Mouse (Mus musculus) heart, adult 11 months (tissue): ENCODE results near the gene Gal3st4.
A peak's percentile ranks its signal among the peaks of the same experiment; 100 is the strongest.

Source experiments
- DNase-seq: peaks from one replicate; pipeline ENCODE4 v3.0.0; 2022

Gene Gal3st4

DNA sequence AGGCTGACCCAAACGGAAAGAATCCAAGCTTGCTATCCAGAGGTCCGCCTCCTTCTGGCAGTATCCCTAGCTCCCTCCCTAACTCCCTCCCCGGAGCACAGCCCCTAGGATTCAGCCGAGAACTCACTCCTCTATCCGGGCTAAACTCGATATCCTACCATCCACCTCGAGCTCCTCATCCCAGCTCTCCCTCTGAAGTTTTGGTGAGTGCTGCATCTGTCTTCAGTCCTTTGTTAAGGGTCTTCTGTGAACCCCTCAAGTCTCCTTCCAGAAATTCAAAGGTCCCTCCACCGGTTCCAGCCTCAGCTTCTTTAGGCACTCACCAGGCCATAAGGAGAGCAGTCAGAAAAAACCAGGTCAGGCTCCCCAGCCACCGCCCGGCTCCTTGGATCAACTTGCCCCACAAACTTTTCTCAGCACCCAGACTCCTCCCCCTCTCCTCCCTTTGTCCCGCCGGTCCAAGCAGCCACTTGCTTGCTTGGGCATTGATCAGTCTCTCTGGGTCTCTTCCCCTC is at the start of gene Gal3st4:
Gal3st4 (minus strand) TSS at position 432 of the 515 bp plus-strand sequence.
- DNase-seq = peak; percentile 93

DNA sequence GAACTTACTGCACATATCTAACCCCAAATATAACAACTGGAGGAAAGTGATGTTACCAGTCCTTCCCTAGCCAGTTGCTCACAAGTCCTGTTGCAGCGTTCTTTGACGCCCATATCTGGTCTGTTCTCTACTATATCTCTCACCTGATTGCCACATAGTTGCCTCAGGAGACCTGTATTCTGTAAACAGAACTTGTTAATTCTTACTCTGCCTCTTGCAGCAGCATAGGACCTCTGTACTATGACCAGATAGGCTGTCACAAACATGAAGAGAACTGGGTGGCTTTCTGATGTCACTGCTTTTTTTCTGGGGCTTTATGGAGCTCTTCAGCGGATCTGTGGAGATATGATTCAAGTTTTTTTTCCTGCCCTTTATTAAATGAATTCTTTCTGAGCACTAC is 40.2 kb upstream of the Gal3st4 start:
- DNase-seq = no peak

DNA sequence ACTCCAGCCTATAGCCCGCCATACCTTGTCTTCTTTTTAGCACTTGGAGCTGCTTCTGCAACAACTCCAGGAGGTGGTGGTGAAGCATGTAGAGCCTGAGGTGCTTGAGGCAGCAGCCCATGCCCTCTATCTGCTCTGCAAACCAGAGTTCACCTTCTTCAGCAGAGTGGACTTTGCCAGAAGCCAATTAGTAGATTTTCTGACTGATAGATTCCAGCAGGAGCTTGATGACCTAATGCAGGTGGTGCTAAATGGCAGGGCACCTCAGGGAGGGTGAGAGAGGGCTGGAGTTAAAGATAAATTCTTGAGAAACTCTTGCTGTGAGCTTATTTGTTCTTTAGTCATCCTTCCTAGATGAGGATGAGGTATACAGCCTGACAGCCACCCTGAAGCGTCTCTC is 27.0 kb upstream of the Gal3st4 start:
- DNase-seq = peak; percentile 54

DNA sequence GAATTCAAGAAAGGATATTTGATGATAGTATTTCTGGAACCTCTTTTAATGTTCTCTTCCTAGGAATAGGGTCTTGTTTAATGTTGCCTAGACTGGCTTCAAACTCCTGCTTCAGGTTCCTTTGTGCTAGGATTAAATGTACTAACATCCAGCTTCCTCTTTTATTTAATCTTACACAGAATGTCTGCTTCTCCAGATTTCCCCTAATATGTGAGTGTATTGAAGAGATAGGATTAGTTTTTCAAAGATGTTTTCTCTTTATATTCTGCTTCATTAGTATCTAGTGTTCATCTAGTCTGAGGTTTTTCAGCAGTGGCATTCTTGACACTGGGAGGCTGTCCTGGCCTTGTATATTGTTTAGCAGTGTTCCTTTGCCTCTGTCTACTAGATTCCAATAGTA is 21.5 kb upstream of the Gal3st4 start:
- DNase-seq = no peak

DNA sequence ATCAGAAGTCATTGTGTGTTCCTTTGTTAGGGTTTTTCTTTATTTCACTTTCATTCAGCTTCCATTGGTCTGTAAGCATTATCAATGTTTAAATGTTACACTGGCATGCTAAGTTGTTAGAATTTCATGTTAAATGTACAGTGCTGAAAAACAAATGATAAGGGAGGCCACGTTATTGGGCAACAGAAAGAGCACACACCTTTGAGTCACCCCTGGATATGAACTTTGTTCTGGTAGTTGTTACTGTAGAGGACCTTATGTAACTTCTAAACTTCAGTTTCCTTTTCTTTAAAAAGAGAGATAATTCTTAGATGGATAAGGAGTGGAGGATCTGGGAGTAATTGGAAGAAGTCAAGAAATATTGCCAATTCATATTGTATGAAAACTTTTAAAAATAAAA is 19.0 kb upstream of the Gal3st4 start:
- no peak for DNase-seq

DNA sequence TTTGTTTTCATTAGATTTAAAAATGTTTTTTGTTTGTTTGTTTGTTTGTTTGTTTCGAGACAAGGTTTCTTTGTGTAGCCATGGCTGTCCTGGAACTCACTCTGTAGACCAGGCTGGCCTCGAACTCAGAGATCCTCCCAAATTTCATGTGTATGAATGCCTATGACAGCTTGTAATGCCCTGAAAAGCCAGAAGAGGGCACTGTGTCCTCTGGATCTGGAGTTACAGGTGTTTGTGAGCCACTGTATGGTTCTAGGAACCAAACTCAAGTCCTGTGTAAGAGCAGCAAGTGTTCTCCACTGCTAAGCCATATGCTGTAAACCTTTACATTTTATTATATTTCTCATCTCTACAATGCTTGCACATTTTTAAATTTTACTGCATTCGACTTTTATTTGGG is 15.2 kb upstream of the Gal3st4 start:
- DNase-seq = no peak

DNA sequence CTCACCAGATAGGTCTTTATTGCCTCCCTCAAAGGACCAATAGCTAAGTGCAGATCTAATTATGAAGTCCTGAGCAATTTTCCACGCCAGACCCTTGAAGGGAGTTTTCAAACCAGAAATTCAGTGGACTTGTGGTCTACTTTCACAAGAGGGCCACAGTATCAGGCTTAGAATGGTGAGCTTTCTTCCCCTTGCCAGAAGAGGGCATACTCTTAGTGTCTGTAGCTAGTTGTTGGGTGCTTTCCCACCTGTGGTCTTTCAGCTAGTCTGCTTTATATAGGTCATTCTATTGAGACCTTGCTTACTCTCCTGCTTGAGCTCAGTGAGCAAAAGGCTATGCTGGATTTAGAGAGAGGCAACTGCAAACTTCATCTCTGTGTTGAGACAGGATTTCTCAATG is 10.9 kb upstream of the Gal3st4 start:
- DNase-seq = peak; percentile 40

DNA sequence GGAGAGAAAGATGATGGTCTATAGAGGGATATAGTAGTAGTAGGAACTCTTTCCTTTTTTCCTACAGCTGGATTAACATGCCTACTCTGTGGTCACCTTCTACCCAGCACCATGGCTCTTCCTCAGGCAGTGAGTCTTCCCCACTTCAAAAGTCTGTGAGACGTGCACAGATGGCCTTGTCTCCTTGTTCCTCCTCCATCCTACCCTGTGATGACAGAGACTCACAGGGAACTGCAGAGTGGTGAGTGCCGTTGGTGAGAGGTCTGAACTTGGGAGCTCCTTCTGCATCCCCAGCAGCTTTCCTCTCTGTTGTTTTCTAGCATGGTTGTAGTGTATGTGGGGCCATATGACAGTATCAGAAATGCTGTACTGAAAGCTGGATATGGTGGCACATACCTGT is 9.2 kb upstream of the Gal3st4 start:
- peak; percentile 73 for DNase-seq

DNA sequence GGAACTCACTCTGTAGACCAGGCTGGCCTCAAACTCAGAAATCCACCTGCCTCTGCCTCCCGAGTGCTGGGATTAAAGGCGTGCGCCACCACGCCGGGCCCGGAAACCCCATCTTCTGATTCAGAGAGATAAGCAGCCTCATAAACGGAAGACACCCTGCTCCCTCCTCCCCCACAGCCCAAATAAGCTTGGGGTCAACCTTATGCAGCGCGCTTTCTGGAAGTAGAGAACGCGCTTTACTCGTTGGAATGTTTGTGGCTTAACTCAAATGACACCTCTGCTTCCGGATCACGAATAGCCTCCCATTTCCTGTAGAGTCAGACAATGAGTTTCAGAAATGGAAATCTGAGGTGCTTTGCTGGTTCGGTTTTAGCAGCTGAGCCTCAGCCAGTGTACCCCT is 8.2 kb upstream of the Gal3st4 start:
- DNase-seq = peak; percentile 67

DNA sequence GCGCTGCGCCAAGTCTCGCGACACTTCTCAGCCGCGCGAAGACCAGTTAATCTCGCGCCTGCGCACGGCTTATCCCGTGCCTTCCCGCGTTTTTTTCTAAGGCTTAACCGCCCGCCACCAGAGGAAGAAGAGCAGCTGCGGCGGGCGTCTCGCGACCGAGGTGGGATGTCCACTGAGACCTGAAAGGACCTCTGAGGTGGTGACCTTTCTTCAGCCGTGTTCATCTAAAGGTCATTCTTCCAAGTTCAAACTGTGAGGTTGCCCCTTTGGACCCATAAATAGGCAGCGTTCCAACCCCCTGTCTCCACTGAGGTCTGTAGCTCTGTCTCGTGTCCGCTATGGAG is 7.8 kb upstream of the Gal3st4 start:
- no peak for DNase-seq

DNA sequence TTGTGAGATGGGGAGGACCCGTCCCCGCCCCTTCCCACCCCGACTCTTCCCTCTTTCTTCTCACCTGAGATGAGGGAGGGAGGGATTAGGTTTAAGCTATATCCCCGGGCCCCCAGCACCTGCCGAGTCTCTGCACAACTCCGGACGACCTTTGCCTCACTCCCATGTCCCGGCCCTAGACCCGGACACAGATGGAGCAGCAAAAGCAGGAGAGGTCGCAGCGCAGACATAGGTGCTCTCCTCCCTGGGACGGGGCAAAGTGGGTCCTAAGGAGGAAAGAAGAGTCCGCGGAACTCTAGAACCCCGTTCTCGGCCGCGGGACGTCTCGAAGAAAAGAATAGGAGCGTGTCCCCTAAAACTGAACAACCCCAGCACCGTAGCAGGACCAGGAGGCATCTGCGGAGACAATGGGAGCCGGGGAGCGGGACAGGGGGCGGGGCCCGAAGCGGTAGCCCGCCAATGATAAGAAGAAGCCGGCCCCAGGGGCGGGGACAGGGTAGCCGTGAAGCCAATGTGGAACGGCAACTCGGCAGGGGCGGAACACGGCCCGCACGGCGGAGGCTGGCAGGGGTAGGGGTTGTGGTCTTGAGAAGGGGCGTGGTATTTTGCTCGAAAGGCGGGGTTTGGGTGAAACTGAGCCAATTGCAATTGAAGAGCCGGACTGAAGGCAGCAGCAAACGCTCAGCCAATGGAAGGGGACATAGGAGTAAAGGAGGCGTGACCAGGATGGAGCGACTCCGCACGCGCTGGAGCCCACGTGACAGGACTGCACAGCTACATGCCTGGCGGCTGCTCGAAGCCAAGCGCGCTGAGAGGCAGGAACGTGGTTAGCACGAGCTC is 7.2 kb upstream of the Gal3st4 start, which contains the start of the genes Gm43720, Gpc2 and Stag3:
Gm43720 (minus strand) TSS at position 374 of the 840 bp plus-strand sequence.
Gpc2 (minus strand) TSS at position 421 of the 840 bp plus-strand sequence.
Stag3 (plus strand) TSS at position 656 of the 840 bp plus-strand sequence.
- DNase-seq = peak; percentile 99

DNA sequence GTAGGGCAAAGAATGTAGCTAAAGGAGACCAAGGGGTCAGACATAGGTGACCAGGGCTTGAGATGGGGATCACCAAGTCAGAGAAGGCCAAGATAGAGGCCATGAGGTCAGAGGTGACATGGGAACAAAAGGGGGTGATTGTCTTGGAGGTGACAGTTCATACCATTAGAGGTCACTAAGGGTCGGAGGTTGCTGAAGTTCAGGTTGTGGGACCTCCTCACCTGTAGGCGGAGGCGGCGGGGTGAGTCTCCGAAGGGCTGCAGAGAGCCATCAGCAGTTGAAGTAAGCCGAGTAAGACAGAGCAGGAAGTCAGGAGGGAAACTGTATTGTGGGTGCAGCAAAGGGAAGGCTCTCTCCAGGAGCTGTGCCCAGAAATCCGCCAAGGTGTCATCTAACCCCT is 5.4 kb upstream of the Gal3st4 start:
- peak; percentile 81 for DNase-seq

DNA sequence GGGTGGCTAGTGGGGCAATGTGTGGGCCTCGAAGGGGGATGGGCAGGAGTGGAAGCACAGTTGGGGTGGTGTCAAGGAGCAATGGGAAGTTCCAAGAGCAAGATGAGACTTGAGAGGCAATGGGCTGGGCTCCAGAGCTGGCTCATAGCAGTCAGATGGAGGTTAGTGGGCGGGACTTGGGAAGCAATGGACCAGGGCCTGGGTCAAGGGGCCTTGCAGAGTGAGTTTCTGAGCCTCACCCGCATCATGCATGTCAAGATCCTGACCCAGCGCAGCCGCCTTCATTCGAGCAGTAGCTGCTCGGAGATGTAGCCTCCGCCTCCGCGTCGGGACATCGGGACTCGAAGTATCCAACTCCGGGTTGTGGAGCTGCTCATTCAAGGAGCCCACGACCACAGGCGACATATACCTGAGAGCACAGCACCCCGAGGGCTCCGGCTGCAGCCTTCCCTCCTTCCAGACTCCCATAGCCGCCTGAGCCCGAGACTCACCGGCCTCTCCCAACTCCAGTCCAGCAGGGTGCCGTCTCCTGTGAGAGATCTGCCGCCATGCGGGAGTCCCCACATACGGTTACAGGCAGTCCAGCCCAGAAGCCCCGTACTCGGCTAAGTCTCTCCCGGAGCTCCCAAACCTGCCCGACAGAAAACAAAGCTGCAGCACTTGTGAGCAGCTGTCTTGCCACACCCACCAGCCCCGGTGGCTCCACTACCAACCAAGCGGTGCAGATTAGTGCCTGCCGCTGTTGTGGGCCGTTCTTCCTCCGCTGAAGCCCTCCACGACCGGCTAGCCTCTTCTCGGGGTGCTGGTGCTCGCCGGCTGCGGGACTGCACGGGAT is 2.8 kb upstream of the Gal3st4 start:
- DNase-seq = peak; percentile 76

DNA sequence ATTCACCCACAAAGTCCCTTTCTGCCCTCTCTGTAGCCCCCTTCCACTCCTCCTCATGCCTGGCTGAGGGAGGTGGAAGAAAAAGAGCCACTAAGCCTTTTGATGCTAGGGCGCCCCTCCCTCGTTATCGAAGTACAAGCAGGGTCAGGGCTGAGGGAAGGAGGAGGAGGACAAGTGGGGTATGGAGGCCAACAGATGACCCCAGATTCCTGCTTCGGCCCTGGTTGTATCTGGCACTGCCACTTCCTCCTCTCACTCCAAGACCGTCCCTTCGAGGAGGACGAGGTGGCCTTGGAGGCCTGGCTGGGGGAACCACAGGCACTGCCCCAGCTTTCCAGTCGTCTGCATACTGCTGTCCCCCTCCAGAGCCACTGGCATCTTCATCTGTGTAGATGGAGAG is 1.5 kb upstream of the Gal3st4 start:
- DNase-seq = peak; percentile 85

DNA sequence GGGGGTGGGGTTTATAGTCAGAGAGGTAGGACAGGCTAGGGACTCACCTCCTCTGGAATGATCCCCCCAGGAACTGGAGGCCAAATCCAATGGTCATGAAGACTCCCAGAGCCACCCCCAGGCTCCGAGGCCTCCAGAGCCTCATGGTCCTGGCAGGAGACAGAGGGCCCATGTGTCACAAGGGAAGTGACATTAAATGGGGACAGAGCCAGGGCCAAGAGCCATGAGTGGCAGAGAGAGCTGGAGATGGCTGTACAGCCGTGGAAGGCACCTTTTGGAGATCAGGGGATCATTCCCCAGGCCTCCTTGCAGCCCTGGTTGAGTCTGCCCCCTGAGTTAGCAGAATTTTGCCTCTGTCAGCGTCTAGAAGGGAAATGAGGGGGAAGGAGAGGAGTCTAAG is 1.4 kb downstream of the Gal3st4 start:
- DNase-seq = peak; percentile 85

DNA sequence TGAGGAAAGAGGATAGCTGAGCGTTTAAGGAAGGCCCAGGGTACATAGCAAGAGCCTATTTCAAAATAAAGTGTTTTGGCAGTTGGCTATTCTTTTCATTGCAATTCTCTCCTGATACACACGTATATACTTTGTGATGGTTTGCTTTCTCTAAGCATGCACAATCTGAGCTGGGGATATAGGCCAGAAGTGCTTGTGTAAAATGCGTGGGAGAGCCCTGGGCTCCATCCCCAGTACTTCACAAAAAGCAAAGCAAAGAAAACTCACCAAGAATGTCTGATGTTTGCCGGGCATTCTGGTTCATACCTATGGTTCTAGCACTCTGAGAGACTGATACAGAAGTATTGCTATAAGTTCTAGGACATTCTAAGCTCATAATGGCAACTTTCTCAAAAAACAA is 3.7 kb downstream of the Gal3st4 start:
- DNase-seq = peak; percentile 12

DNA sequence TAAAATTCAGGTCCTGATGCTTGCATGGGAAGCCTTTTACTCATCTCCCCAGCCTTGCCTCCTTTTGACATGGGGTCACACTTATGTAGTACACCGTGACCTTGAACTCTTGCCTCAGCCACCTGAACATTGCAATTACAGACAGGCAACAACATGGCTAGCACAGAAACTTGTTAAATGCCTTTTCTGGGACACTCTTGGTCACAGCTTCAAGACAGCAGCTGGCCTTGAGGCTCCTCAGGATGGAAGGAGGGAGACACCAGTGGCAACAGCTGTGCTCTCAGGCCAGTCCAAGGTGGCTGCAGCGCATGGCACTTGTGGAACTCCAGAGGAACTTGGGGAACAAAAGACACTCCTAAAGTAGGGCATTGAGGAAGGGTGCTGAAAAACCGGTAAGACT is 5.5 kb downstream of the Gal3st4 start:
- DNase-seq = peak; percentile 66

DNA sequence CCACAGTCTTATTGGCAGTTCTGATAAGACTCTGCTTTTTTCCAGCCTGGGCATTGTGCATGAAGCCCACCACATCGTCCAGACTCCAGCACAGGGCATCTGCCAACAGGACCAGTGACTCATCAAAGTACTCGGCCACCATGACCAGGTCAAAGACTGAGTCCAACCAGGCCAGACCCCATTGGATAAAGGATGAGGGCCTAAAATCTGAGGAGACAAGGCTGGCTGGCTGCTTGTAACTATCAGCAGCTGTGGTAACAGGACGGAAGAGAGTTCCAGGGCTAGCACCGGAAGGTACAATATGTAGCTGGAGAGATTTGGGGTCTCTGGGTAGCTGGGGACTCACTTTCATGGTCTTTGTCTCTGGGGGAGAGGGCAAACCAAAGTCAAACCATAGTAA is 6.9 kb downstream of the Gal3st4 start:
- peak; percentile 87 for DNase-seq

DNA sequence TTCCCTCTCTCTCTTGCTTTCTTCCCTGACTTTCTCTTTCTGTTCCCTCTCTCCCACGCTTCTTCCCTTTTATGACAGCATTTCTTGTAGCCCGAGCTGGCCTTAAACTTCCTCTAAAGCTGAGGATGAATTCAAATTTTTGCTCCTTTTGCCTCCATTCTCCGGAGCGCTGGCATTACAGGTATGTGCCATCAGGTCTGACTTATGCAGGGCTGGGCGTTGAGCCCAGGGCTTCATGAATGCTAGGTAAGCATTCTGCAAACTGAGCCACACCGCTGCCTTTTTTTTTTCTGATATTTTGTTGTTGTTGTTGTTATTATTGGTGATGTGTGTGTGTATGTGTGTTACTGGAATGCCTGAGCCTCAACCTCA is 8.4 kb downstream of the Gal3st4 start:
- peak; percentile 86 for DNase-seq

DNA sequence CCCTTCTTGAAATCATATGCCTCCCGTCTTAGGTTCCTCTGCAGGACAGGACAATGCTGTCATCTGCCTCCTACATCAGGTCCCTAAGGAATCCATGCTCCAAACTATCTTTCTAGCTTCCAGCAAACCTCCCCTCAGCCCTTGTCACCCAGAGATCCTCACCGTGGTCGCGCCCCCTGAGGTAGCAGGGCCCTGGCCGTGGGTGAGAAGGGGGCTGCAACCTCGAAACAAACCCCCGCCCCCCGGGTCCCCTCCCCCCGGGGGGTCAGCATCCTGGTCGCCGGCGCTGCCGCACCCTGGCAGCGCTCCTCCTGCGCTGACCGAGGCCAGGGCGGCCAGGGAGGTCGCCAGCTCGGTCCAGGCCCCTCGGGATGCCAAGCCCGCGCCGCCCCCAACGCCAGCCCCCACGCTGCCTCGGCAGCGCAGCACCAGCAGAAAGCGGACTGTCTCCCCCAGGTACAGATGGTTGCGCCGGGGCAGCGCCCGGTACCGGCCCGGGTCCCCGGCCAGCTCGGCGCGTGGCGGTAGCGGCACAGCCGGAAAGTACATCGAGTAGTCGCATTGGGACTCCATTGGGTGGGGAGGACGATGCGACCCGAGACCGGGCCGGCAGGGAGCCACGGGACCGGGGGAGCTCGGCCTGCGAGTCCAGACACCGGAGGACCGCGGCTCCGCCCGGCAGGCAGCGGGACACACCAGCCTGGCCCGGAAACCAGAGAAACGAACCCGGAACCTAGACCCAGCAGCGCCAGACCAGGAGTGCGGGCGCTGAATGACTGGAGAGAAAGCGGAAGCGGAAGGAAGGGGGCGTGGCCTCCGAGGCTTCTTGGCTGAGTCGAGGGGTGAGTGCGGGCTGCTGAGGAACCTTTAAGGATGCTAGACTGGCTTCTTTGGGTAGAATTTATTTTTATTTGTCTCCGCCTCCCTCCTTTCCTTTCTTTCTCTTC is 9.1 kb downstream of the Gal3st4 start, which contains the start of gene BC037034:
BC037034 (minus strand) TSS at position 774 of the 947 bp plus-strand sequence.
- peak; percentile 99 for DNase-seq

DNA sequence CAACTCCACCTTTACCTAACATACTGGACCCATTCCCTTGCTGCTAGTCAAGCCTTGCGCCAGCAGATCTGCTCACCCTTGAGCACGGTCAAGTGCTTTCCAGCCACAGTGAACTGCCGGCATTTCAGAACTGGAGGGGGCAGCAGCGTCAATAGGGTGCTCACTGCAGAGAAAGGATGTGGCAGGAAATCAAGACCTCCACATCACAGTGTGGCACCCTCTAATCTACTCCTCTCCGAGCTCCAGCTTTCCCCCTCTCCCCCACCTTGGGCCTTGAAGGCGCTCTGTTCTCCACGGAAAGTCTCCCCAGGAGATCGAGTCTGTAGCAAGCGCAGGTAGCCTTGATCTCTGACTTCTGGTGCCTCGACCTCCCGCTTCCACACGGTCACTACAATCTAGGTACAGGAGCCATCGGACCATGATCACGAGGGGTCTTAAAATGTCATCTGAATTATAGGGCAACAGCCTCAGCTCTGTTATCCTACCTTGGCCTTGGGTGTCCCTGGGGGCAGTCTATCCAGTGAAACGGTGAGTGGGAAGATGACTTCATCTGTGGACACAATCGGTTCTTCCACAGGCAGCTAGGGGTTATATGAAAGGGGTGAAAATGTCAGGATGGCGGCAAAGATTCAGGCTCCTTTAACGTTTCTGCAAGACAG is 9.9 kb downstream of the Gal3st4 start:
- DNase-seq = peak; percentile 91

DNA sequence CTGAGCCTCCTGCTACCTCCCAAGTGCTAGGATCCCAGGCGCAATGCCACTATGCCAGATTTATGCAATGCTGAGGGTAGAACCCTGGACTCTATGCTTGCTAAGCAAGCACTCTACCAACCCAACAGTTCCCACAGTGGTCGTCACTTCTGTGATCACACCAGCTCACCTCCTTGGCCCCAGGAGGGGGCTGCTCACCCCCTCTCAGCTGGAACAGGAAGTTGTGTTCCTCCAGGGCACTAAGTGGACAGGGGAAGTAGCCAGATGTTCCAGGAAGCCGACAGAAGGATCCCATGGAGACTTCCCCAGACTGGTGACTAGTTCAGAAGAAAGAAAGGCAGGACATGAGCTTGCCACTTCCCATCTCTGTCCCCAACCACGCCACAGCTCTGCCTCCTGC is 10.6 kb downstream of the Gal3st4 start:
- DNase-seq = peak; percentile 97
